Mouse (Mus musculus): ENCODE results near the gene Slc16a10.

GRCm38 (mm10) chr10:40041339-40041738, 100.7 kb downstream of the Slc16a10 start:
- TF ChIP-seq CTCF (IDR thresholded peaks at IDR 0.05; ENCODE audit: low read depth, low read length) (peak; percentile 49), POLR2A (IDR thresholded peaks at IDR 0.05; ENCODE audit: insufficient read depth, low read length) (no peak)

Measured in ES-Bruce4 (cell line).